Mouse (Mus musculus): ENCODE measurements at regions not wholly inside any gene's neighbourhood (a gene's known extent, or its start where the extent isn't known, plus 50 kb on each side); places are given as distances from the start of the nearest gene placed in this dataset.
A peak's percentile ranks its signal among the peaks of the same experiment; 100 is the strongest.

- DNase-seq (ENCODE audit: low read depth, low spot score) = no peak
- WGBS = 32% methylated on average over 6 of the region's 6 CpGs
These were observed 75.2 kb upstream of the Sulf2 start for GRCm38 (mm10) chr2:166230617-166231016.

- DNase-seq (ENCODE audit: low read depth, low spot score) = no peak
- 80% methylated on average over 6 of the region's 6 CpGs for WGBS
These were observed 72.9 kb upstream of the Sulf2 start for GRCm38 (mm10) chr2:166228356-166228755.

- 47% methylated on average over 5 of the region's 5 CpGs for WGBS
These were observed 72.0 kb upstream of the Sulf2 start for GRCm38 (mm10) chr2:166227496-166227895.

GRCm38 (mm10) chr2:166226929-166227328 lies 71.5 kb upstream of the Sulf2 start:
- 46% methylated on average over 3 of the region's 3 CpGs for WGBS
- DNase-seq (ENCODE audit: low read depth, low spot score) = no peak

More at GRCm38 (mm10) chr2:166227496-166227895, 72.0 kb upstream of the Sulf2 start:
- no peak for DNase-seq (ENCODE audit: low read depth, low spot score)

GRCm38 (mm10) chr2:166226331-166226730 lies 70.9 kb upstream of the Sulf2 start:
- DNase-seq (ENCODE audit: low read depth, low spot score) = no peak
- WGBS = 92% methylated on average over 2 of the region's 2 CpGs

GRCm38 (mm10) chr2:166225354-166225753 lies 69.9 kb upstream of the Sulf2 start:
- no peak for DNase-seq (ENCODE audit: low read depth, low spot score)
- WGBS = 74% methylated on average over 9 of the region's 9 CpGs

- 78% methylated on average over 9 of the region's 9 CpGs for WGBS
- no peak for DNase-seq (ENCODE audit: low read depth, low spot score)
These were observed 63.3 kb upstream of the Sulf2 start for GRCm38 (mm10) chr2:166218783-166219182.

GRCm38 (mm10) chr2:166216512-166216865 lies 61.0 kb upstream of the Sulf2 start:
- WGBS = 87% methylated on average over 11 of the region's 11 CpGs
- DNase-seq (ENCODE audit: low read depth, low spot score) = no peak

GRCm38 (mm10) chr2:166215610-166216511 lies 60.4 kb upstream of the Sulf2 start:
- 41% methylated on average over 18 of the region's 18 CpGs for WGBS
- DNase-seq (ENCODE audit: low read depth, low spot score) = peak; percentile 10

- 75% methylated on average over 7 of the region's 7 CpGs for WGBS
- DNase-seq (ENCODE audit: low read depth, low spot score) = no peak
These were observed 59.7 kb upstream of the Sulf2 start for GRCm38 (mm10) chr2:166215191-166215590.

- 84% methylated on average over 3 of the region's 3 CpGs for WGBS
- DNase-seq (ENCODE audit: low read depth, low spot score) = no peak
These were observed 51.7 kb upstream of the Sulf2 start for GRCm38 (mm10) chr2:166207145-166207508.

GRCm38 (mm10) chr2:166206396-166207144 lies 51.1 kb upstream of the Sulf2 start:
- no peak for DNase-seq (ENCODE audit: low read depth, low spot score)
- WGBS = 59% methylated on average over 5 of the region's 5 CpGs

All from large intestine, adult 2 months (tissue).